12 mouse cellular contexts compared by ENCODE assay signal in genomic region chr10:122105889-122106632, GRCm38 (mm10). TPM values are rescaled to one million over a fixed set of nuclear protein-coding genes. Genes with fewer than 3 reads are reported as not detected.
DNase-seq lines count a peak whose midpoint lies in the region; ATAC-seq and TF ChIP-seq lines count a peak whose summit lies in the region.
"Had no signal": no experiment of that assay in that cellular context is flagged by ENCODE, and none has a peak within 500 bp of the region (broad histone marks: within the 10 kb centered on the region; RNA-seq: fewer than 3 reads in every experiment).

No protein-coding gene starts in this region.

- no peak overlapping the region for H3K4me2 ChIP-seq in forebrain, embryonic 15.5 days (replicated peaks)
- no peak overlapping the region for H3K4me2 ChIP-seq in liver, postnatal 0 days (ENCODE audit: low read depth, low read length)
- H3K4me2 ChIP-seq in liver, embryonic 11.5 days, result no peak overlapping the region
- no peak overlapping the region for H3K4me2 ChIP-seq in hindbrain, postnatal 0 days (ENCODE audit: low read depth, low read length)
- H3K4me2 ChIP-seq: heart, embryonic 13.5 days; midbrain, embryonic 15.5 days had no signal

- ATAC-seq in forebrain, embryonic 15.5 days (replicated peaks), result peak; percentile 46; the same call in 1 of the 2 replicates
- ATAC-seq in liver, postnatal 0 days, result peak; percentile 91
- no peak for ATAC-seq in liver, embryonic 11.5 days (replicated peaks; ENCODE audit: low FRiP score)
- ATAC-seq in hindbrain, postnatal 0 days, result 0 out of 2 replicates have a peak, but pooled peaks have one; percentile 7

- no peak overlapping the region for H3K9ac ChIP-seq in forebrain, embryonic 15.5 days (replicated peaks)
- no peak overlapping the region for H3K9ac ChIP-seq in liver, postnatal 0 days (replicated peaks)
- no peak overlapping the region for H3K9ac ChIP-seq in liver, embryonic 11.5 days (ENCODE audit: low read depth, low read length)
- H3K9ac ChIP-seq in hindbrain, postnatal 0 days (replicated peaks; ENCODE audit: low read length), result no peak overlapping the region
- H3K9ac ChIP-seq: heart, embryonic 13.5 days; midbrain, embryonic 15.5 days had no signal

- no peak overlapping the region for H3K4me3 ChIP-seq in forebrain, embryonic 15.5 days
- no peak overlapping the region for H3K4me3 ChIP-seq in forebrain, embryonic 10.5 days
- H3K4me3 ChIP-seq in liver, postnatal 0 days (ENCODE audit: low read depth, low read length), result no peak overlapping the region
- H3K4me3 ChIP-seq in liver, embryonic 11.5 days (ENCODE audit: low read depth, low read length), result no peak overlapping the region
- no peak overlapping the region for H3K4me3 ChIP-seq in hindbrain, postnatal 0 days (ENCODE audit: low read length)
- H3K4me3 ChIP-seq: heart, embryonic 13.5 days; midbrain, embryonic 15.5 days had no signal

- no peaks in the 10 kb centered on the region for H3K4me1 ChIP-seq in forebrain, embryonic 15.5 days
- no peaks in the 10 kb centered on the region for H3K4me1 ChIP-seq in forebrain, embryonic 10.5 days
- no peaks in the 10 kb centered on the region for H3K4me1 ChIP-seq in liver, postnatal 0 days (ENCODE audit: insufficient read depth)
- no peaks in the 10 kb centered on the region for H3K4me1 ChIP-seq in liver, embryonic 11.5 days (replicated peaks; ENCODE audit: control insufficient read depth, insufficient read depth, low read length)
- H3K4me1 ChIP-seq in hindbrain, postnatal 0 days (ENCODE audit: insufficient read depth, low read length), result no peaks in the 10 kb centered on the region
- H3K4me1 ChIP-seq: midbrain, embryonic 15.5 days had no signal

- no peak for DNase-seq in forebrain, embryonic 10.5 days (ENCODE audit: extremely low spot score, low spot score)
- peak; percentile 41 for DNase-seq in liver, postnatal 0 days
- DNase-seq in liver, embryonic 11.5 days (ENCODE audit: low spot score), result no peak
- DNase-seq in hindbrain, postnatal 0 days (ENCODE audit: low spot score), result no peak
- DNase-seq in lung, postnatal 14 days, result peak; percentile 28
- DNase-seq in spleen, postnatal 36 days (ENCODE audit: low spot score in 2 of 2), result no peak
- no peak for DNase-seq in retina, embryonic 14.5 days (ENCODE audit: low spot score)
- DNase-seq: heart, adult 11 months had no signal

- TF ChIP-seq CTCF in liver, postnatal 0 days (IDR thresholded peaks at IDR 0.05; ENCODE audit: low read depth), result no peak
- no peak for TF ChIP-seq CTCF in hindbrain, postnatal 0 days (IDR thresholded peaks at IDR 0.05; ENCODE audit: low read depth)

- H3K27ac ChIP-seq in forebrain, embryonic 15.5 days (replicated peaks), result no peak overlapping the region
- H3K27ac ChIP-seq in forebrain, embryonic 10.5 days, result no peak overlapping the region
- peak overlapping the region; percentile 72 for H3K27ac ChIP-seq in liver, postnatal 0 days (ENCODE audit: low read depth)
- H3K27ac ChIP-seq in liver, embryonic 11.5 days (ENCODE audit: low read depth, low read length), result no peak overlapping the region
- no peak overlapping the region for H3K27ac ChIP-seq in hindbrain, postnatal 0 days
- H3K27ac ChIP-seq: heart, embryonic 13.5 days; midbrain, embryonic 15.5 days had no signal

- H3K36me3 ChIP-seq in forebrain, embryonic 15.5 days, result no peaks in the 10 kb centered on the region
- H3K36me3 ChIP-seq in forebrain, embryonic 10.5 days (replicated peaks), result no peaks in the 10 kb centered on the region
- H3K36me3 ChIP-seq in liver, postnatal 0 days (replicated peaks; ENCODE audit: insufficient read depth, low read length), result no peaks in the 10 kb centered on the region
- H3K36me3 ChIP-seq in liver, embryonic 11.5 days (ENCODE audit: control insufficient read depth, insufficient read depth, low read length), result no peaks in the 10 kb centered on the region
- no peaks in the 10 kb centered on the region for H3K36me3 ChIP-seq in hindbrain, postnatal 0 days (ENCODE audit: insufficient read depth, low read length)
- H3K36me3 ChIP-seq: heart, embryonic 13.5 days; midbrain, embryonic 15.5 days had no signal

- H3K9me3 ChIP-seq in forebrain, embryonic 15.5 days, result no peaks in the 10 kb centered on the region
- H3K9me3 ChIP-seq in forebrain, embryonic 10.5 days, result no peaks in the 10 kb centered on the region
- H3K9me3 ChIP-seq in liver, postnatal 0 days (ENCODE audit: low read length), result no peaks in the 10 kb centered on the region
- no peaks in the 10 kb centered on the region for H3K9me3 ChIP-seq in liver, embryonic 11.5 days (ENCODE audit: control insufficient read depth, low read length)
- no peaks in the 10 kb centered on the region for H3K9me3 ChIP-seq in hindbrain, postnatal 0 days (ENCODE audit: low read length)
- H3K9me3 ChIP-seq: heart, embryonic 13.5 days; midbrain, embryonic 15.5 days had no signal

- TF ChIP-seq EP300 in liver, postnatal 0 days (IDR thresholded peaks at IDR 0.05; ENCODE audit: low read depth), result peak; percentile 36; the same call in 1 of the 2 replicates

- no peaks in the 10 kb centered on the region for H3K27me3 ChIP-seq in forebrain, embryonic 15.5 days
- H3K27me3 ChIP-seq in forebrain, embryonic 10.5 days (ENCODE audit: poor library complexity, severe bottlenecking), result no peaks in the 10 kb centered on the region
- no peaks in the 10 kb centered on the region for H3K27me3 ChIP-seq in liver, postnatal 0 days (ENCODE audit: insufficient read depth, low read length)
- H3K27me3 ChIP-seq in liver, embryonic 11.5 days (replicated peaks; ENCODE audit: control insufficient read depth, insufficient read depth, low read length), result no peaks in the 10 kb centered on the region
- no peaks in the 10 kb centered on the region for H3K27me3 ChIP-seq in hindbrain, postnatal 0 days (ENCODE audit: insufficient read depth, low read length)
- H3K27me3 ChIP-seq: CH12.LX; midbrain, embryonic 15.5 days had no signal

- 65% methylated on average over 10 of the region's 10 CpGs for WGBS in forebrain, embryonic 15.5 days
- WGBS in forebrain, embryonic 10.5 days, result 76% methylated on average over 10 of the region's 10 CpGs
- WGBS in liver, postnatal 0 days (ENCODE audit: insufficient replicate concordance), result 55% methylated on average over 10 of the region's 10 CpGs
- 66% methylated on average over 10 of the region's 10 CpGs for WGBS in liver, embryonic 11.5 days
- 62% methylated on average over 10 of the region's 10 CpGs for WGBS in hindbrain, postnatal 0 days

RNA-seq across cellular contexts. Expression of gene Rxylt1, which starts 8.9 kb away (rescaled TPM):
- polyA plus RNA-seq in forebrain, embryonic 15.5 days (2015; fragmentation: Nextera tagmentation; extraction: Ambion mirVana), result 32.7 and 33.1 TPM in 2 replicates
- polyA plus RNA-seq in forebrain, embryonic 10.5 days (2016; fragmentation: Nextera tagmentation; extraction: Ambion mirVana), result 36.8 and 37.0 TPM in 2 replicates
- polyA plus RNA-seq in liver, postnatal 0 days (2015; fragmentation: Nextera tagmentation; extraction: Ambion mirVana), result 28.1 and 30.5 TPM in 2 replicates
- 39.7 and 41.2 TPM in 2 replicates for polyA plus RNA-seq in liver, embryonic 11.5 days (2014; fragmentation: Nextera tagmentation; extraction: Ambion mirVana)
- total RNA-seq in hindbrain, postnatal 0 days (2014; rRNA removed), result 13.9 and 17.0 TPM in 2 replicates
- 57.6 and 59.8 TPM in 2 replicates for polyA plus RNA-seq in hindbrain, postnatal 0 days (2015; fragmentation: Nextera tagmentation; extraction: Ambion mirVana)

RNA-seq across cellular contexts. Expression of gene Srgap1, which starts 58.9 kb away (rescaled TPM):
- 31.9 and 34.7 TPM in 2 replicates for polyA plus RNA-seq in forebrain, embryonic 15.5 days (2015; fragmentation: Nextera tagmentation; extraction: Ambion mirVana)
- 6.5 and 6.9 TPM in 2 replicates for polyA plus RNA-seq in forebrain, embryonic 10.5 days (2016; fragmentation: Nextera tagmentation; extraction: Ambion mirVana)
- polyA plus RNA-seq in liver, postnatal 0 days (2015; fragmentation: Nextera tagmentation; extraction: Ambion mirVana), result 0.90 and 0.96 TPM in 2 replicates
- polyA plus RNA-seq in liver, embryonic 11.5 days (2014; fragmentation: Nextera tagmentation; extraction: Ambion mirVana), result 2.8 and 3.8 TPM in 2 replicates
- 18.8 and 27.9 TPM in 2 replicates for total RNA-seq in hindbrain, postnatal 0 days (2014; rRNA removed)
- 24.4 TPM in 2 replicates for polyA plus RNA-seq in hindbrain, postnatal 0 days (2015; fragmentation: Nextera tagmentation; extraction: Ambion mirVana)
- total RNA-seq: CH12.LX had no signal

Comparison
In these comparisons a context has a peak if more than half of its experiments do, and no peak if none do; other contexts are left out.
1. DNase-seq: peak in liver, postnatal 0 days (single experiment) and lung, postnatal 14 days (single experiment); none in forebrain, embryonic 10.5 days (single experiment), liver, embryonic 11.5 days (single experiment), hindbrain, postnatal 0 days (single experiment), spleen, postnatal 36 days (0 of 2) and retina, embryonic 14.5 days (single experiment).